Mouse (Mus musculus) forelimb bud, embryonic 11.5 days (tissue): ENCODE data around the gene Gtpbp8.
A peak's percentile ranks its signal among the peaks of the same experiment; 100 is the strongest.

Experiments used
- DNase-seq: peaks from one replicate; pipeline ENCODE4 v3.0.0-alpha.2; 2012; ENCODE audit warnings: low read depth, low spot score

Gene Gtpbp8

GRCm38 (mm10) chr16:44688507-44688906 lies 57.7 kb downstream of the Gtpbp8 start:
- no peak for DNase-seq

DNA sequence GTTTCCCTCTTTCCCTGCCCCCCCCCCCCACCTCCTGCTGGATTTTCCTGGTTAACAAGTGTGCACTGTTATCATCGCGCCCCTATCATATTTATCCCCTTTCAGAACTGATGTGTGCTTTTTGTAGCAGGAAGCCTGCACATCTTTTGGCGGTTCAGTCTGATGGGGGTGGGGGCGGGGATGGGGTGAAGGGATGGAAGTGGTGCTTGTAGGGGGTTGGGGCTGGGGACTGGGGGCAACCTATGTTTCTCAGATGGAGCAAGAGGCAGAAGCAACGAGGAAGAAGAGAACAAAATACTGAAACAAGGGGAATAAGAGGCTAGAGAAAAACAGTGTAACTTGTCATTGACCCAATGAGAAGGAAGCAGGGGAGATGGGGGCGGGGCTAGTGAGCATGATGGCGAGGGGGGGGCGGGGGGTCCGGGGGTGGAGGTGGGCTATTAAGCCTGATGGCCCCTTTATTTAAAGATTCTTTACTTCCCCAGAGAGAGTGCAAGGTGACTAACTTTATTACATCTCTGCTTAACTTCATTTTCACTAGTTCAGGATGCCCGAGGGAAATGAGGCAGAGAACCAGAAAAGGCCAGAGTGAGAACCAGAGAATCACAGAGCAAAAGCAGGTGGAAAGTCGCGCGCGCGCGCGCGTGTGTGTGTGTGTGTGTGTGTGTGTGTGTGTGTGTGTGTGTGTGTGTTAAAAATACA lies 58.3 kb downstream of the Gtpbp8 start:
- DNase-seq = no peak

GRCm38 (mm10) chr16:44686991-44687718 lies 59.0 kb downstream of the Gtpbp8 start:
- DNase-seq = peak; percentile 52
